In the genomic region with DNA sequence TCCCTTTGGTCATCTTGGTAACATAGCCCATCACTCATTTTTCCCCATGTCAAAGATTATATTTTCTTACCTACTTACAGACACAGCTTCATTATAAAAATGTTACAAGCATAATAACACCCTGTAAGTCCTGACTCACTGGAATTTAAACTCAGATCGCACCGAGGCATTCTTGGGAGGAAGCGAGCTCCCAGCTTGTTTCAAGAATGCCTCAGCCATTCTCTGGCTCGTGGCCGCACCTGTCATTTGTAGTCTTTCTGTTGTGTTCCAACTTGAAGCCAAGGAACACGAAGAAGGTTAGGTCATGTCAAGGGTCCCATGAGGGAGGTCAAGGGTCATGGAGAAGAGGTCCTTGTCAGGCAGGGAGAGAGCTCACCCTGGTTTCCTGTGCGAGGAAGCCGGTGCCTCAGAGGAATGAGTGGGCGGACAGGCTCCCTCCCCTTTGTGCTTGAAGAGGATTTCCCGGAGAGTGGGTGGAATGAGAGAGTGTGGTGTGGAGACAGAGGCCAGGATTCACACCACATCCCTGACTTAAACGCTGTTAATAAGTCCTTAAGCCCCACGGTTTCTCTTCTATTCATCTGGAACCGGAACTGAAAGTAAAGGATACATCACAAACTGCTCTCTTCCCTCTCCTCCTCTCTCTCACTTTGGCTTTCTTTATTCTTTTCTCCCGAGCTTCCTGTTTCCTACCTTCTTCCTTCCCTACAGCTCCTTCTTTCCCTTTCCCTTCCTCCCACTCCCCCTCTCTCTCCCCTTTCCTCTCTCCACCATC, we compare ENCODE assay signal across 10 mouse cellular contexts.
DNase-seq lines count a peak whose midpoint lies in the region; ATAC-seq and TF ChIP-seq lines count a peak whose summit lies in the region.
"Had no signal": no experiment of that assay in that cellular context is flagged by ENCODE, and none has a peak within 500 bp of the region (broad histone marks: within the 10 kb centered on the region; RNA-seq: fewer than 3 reads in every experiment).

No protein-coding gene starts in this region.

- no peaks in the 10 kb centered on the region for H3K36me3 ChIP-seq in kidney, embryonic 14.5 days (ENCODE audit: control insufficient read depth, insufficient read depth, low read length)
- no peaks in the 10 kb centered on the region for H3K36me3 ChIP-seq in heart, postnatal 0 days (replicated peaks; ENCODE audit: control insufficient read depth, insufficient read depth, low read length)
- H3K36me3 ChIP-seq in liver, postnatal 0 days (replicated peaks; ENCODE audit: insufficient read depth, low read length) = no peaks in the 10 kb centered on the region
- no peaks in the 10 kb centered on the region for H3K36me3 ChIP-seq in forebrain, embryonic 12.5 days (replicated peaks)
- H3K36me3 ChIP-seq in forebrain, postnatal 0 days (ENCODE audit: insufficient read depth) = no peaks in the 10 kb centered on the region
- H3K36me3 ChIP-seq: embryonic facial prominence, embryonic 13.5 days had no signal

- ATAC-seq in kidney, embryonic 14.5 days (ENCODE audit: low FRiP score, low TSS enrichment) = no peak
- no peak for ATAC-seq in heart, postnatal 0 days (ENCODE audit: insufficient read depth, low read depth)
- peak; percentile 19; the same call in 1 of the 2 replicates for ATAC-seq in liver, postnatal 0 days
- ATAC-seq in forebrain, embryonic 12.5 days (ENCODE audit: low FRiP score) = no peak
- ATAC-seq in forebrain, postnatal 0 days = no peak

- no peaks in the 10 kb centered on the region for H3K9me3 ChIP-seq in kidney, embryonic 14.5 days (ENCODE audit: control insufficient read depth, low read length)
- no peaks in the 10 kb centered on the region for H3K9me3 ChIP-seq in heart, postnatal 0 days (replicated peaks; ENCODE audit: control insufficient read depth, low read length)
- H3K9me3 ChIP-seq in liver, postnatal 0 days (ENCODE audit: low read length) = no peaks in the 10 kb centered on the region
- H3K9me3 ChIP-seq in forebrain, embryonic 12.5 days = no peaks in the 10 kb centered on the region
- no peaks in the 10 kb centered on the region for H3K9me3 ChIP-seq in forebrain, postnatal 0 days (ENCODE audit: low read length)
- H3K9me3 ChIP-seq: embryonic facial prominence, embryonic 13.5 days had no signal

- H3K4me3 ChIP-seq in kidney, embryonic 14.5 days (ENCODE audit: low read length) = no peak overlapping the region
- H3K4me3 ChIP-seq in heart, postnatal 0 days (ENCODE audit: low read depth, low read length) = no peak overlapping the region
- H3K4me3 ChIP-seq in liver, postnatal 0 days (ENCODE audit: low read depth, low read length) = no peak overlapping the region
- H3K4me3 ChIP-seq in forebrain, embryonic 12.5 days (replicated peaks) = no peak overlapping the region
- no peak overlapping the region for H3K4me3 ChIP-seq in forebrain, postnatal 0 days (ENCODE audit: low read depth, low read length)
- H3K4me3 ChIP-seq: embryonic facial prominence, embryonic 13.5 days had no signal

- no peak overlapping the region for H3K9ac ChIP-seq in kidney, embryonic 14.5 days (ENCODE audit: low read depth, low read length)
- H3K9ac ChIP-seq in heart, postnatal 0 days (replicated peaks; ENCODE audit: low read depth, low read length) = no peak overlapping the region
- no peak overlapping the region for H3K9ac ChIP-seq in liver, postnatal 0 days (replicated peaks)
- no peak overlapping the region for H3K9ac ChIP-seq in forebrain, embryonic 12.5 days
- no peak overlapping the region for H3K9ac ChIP-seq in forebrain, postnatal 0 days
- H3K9ac ChIP-seq: embryonic facial prominence, embryonic 13.5 days; liver, embryonic 14.5 days had no signal

- H3K27ac ChIP-seq in kidney, embryonic 14.5 days (ENCODE audit: low read depth, low read length) = no peak overlapping the region
- H3K27ac ChIP-seq in heart, postnatal 0 days (ENCODE audit: low read depth) = no peak overlapping the region; the same call in 1 of the 2 replicates
- no peak overlapping the region for H3K27ac ChIP-seq in liver, postnatal 0 days (ENCODE audit: low read depth)
- no peak overlapping the region for H3K27ac ChIP-seq in forebrain, embryonic 12.5 days
- no peak overlapping the region for H3K27ac ChIP-seq in forebrain, postnatal 0 days (ENCODE audit: low read depth, low read length)
- H3K27ac ChIP-seq: embryonic facial prominence, embryonic 13.5 days; liver, embryonic 14.5 days had no signal

- no peaks in the 10 kb centered on the region for H3K27me3 ChIP-seq in kidney, embryonic 14.5 days (ENCODE audit: control insufficient read depth, insufficient read depth, low read length)
- no peaks in the 10 kb centered on the region for H3K27me3 ChIP-seq in heart, postnatal 0 days (ENCODE audit: control insufficient read depth, insufficient read depth, low read length)
- no peaks in the 10 kb centered on the region for H3K27me3 ChIP-seq in liver, postnatal 0 days (ENCODE audit: insufficient read depth, low read length)
- no peaks in the 10 kb centered on the region for H3K27me3 ChIP-seq in forebrain, embryonic 12.5 days
- no peaks in the 10 kb centered on the region; the same call in 1 of the 2 replicates for H3K27me3 ChIP-seq in forebrain, postnatal 0 days (ENCODE audit: insufficient read depth, low read length)

- no peak overlapping the region; the same call in 1 of the 2 replicates for H3K4me2 ChIP-seq in kidney, embryonic 14.5 days (replicated peaks; ENCODE audit: low read depth, low read length)
- peak overlapping the region; percentile 39 for H3K4me2 ChIP-seq in heart, postnatal 0 days (ENCODE audit: low read depth, low read length)
- H3K4me2 ChIP-seq in liver, postnatal 0 days (ENCODE audit: low read depth, low read length) = peak overlapping the region; percentile 11; the same call in 1 of the 2 replicates
- H3K4me2 ChIP-seq in forebrain, embryonic 12.5 days = no peak overlapping the region
- H3K4me2 ChIP-seq in forebrain, postnatal 0 days (ENCODE audit: low read depth) = no peak overlapping the region
- H3K4me2 ChIP-seq: embryonic facial prominence, embryonic 13.5 days had no signal

- peak; percentile 14 for DNase-seq in kidney, adult 11 months
- peak; percentile 62 for DNase-seq in adrenal gland, postnatal 14 days
- peak; percentile 24 for DNase-seq in heart, postnatal 0 days (ENCODE audit: low spot score)
- DNase-seq in liver, postnatal 0 days = peak; percentile 27
- no peak for DNase-seq in yolk sac, embryonic 10.5 days (ENCODE audit: low spot score)
- DNase-seq in forebrain, postnatal 0 days = no peak

- H3K4me1 ChIP-seq in kidney, embryonic 14.5 days (ENCODE audit: control insufficient read depth, insufficient read depth, low read length) = peaks cover 8% of the 10 kb centered on the region; the same call in 1 of the 2 replicates
- H3K4me1 ChIP-seq in heart, postnatal 0 days (ENCODE audit: control insufficient read depth, insufficient read depth) = peaks cover 7% of the 10 kb centered on the region; the same call in 1 of the 2 replicates
- H3K4me1 ChIP-seq in liver, postnatal 0 days (ENCODE audit: insufficient read depth) = no peaks in the 10 kb centered on the region
- no peaks in the 10 kb centered on the region; the same call in 1 of the 2 replicates for H3K4me1 ChIP-seq in forebrain, embryonic 12.5 days
- no peaks in the 10 kb centered on the region for H3K4me1 ChIP-seq in forebrain, postnatal 0 days (ENCODE audit: insufficient read depth)

- no peak for TF ChIP-seq CTCF in heart, postnatal 0 days (IDR thresholded peaks at IDR 0.05; ENCODE audit: low read depth)
- no peak for TF ChIP-seq CTCF in liver, postnatal 0 days (IDR thresholded peaks at IDR 0.05; ENCODE audit: low read depth)
- TF ChIP-seq CTCF in forebrain, postnatal 0 days (IDR thresholded peaks at IDR 0.05; ENCODE audit: low read depth) = no peak

- 29% methylated on average over 14 of the region's 14 CpGs for WGBS in kidney, embryonic 14.5 days
- 28% methylated on average over 14 of the region's 14 CpGs for WGBS in heart, postnatal 0 days
- WGBS in liver, postnatal 0 days (ENCODE audit: insufficient replicate concordance) = 29% methylated on average over 14 of the region's 14 CpGs
- 66% methylated on average over 14 of the region's 14 CpGs for WGBS in forebrain, embryonic 12.5 days
- 62% methylated on average over 14 of the region's 14 CpGs for WGBS in forebrain, postnatal 0 days

- no peak for TF ChIP-seq EP300 in heart, postnatal 0 days (IDR thresholded peaks at IDR 0.05; ENCODE audit: low read depth)
- no peak for TF ChIP-seq EP300 in liver, postnatal 0 days (IDR thresholded peaks at IDR 0.05; ENCODE audit: low read depth)

Comparison
In these comparisons a context has a peak if more than half of its experiments do, and no peak if none do; other contexts are left out.
1. DNase-seq: peak in kidney, adult 11 months (single experiment), adrenal gland, postnatal 14 days (single experiment), heart, postnatal 0 days (single experiment) and liver, postnatal 0 days (single experiment); none in yolk sac, embryonic 10.5 days (single experiment) and forebrain, postnatal 0 days (single experiment).
2. H3K4me2 ChIP-seq: peak in heart, postnatal 0 days (single experiment) and liver, postnatal 0 days (single experiment); none in kidney, embryonic 14.5 days (single experiment), forebrain, embryonic 12.5 days (single experiment) and forebrain, postnatal 0 days (single experiment).